In the genomic region with DNA sequence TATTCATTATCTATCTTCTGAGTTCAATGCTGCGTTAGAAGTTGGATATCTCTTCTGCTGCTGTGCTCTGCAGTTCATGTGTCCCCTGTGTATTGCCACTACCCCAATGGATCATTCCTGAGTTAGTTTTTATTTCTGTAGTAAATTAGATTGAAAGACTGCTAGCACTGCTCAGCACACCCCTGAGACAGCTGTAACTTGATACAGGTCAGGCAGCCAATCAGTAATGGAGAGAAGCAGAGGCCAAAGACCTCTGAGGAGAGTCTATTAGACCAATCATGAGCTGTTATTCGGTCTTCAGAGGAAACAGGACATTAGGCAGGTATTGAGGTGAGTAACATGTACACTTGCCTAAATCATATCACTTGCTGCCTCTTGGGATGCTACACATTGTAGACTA, we compare ENCODE assay signal across 28 mouse cellular contexts.
A peak's percentile ranks its signal among the peaks of the same experiment; 100 is the strongest.
DNase-seq lines count a peak whose midpoint lies in the region; ATAC-seq and TF ChIP-seq lines count a peak whose summit lies in the region.
"Had no signal": no experiment of that assay in that cellular context is flagged by ENCODE, and none has a peak within 500 bp of the region (broad histone marks: within the 10 kb centered on the region; RNA-seq: fewer than 3 reads in every experiment).

No protein-coding gene starts in this region.

- H3K4me3 ChIP-seq in kidney, postnatal 0 days (replicated peaks; ENCODE audit: low read depth, low read length), result no peak overlapping the region
- H3K4me3 ChIP-seq: embryonic facial prominence, embryonic 12.5 days; embryonic facial prominence, embryonic 15.5 days; heart, adult 2 months; heart, embryonic 10.5 days; heart, embryonic 13.5 days had no signal

- 25% methylated on average over 2 of the region's 2 CpGs for WGBS in kidney, postnatal 0 days

- H3K27me3 ChIP-seq in kidney, postnatal 0 days (ENCODE audit: insufficient read depth, low read length), result no peaks in the 10 kb centered on the region
- H3K27me3 ChIP-seq: CH12.LX; embryonic facial prominence, embryonic 12.5 days; embryonic facial prominence, embryonic 15.5 days; heart, embryonic 13.5 days; Patski had no signal

- H3K36me3 ChIP-seq in kidney, postnatal 0 days (ENCODE audit: insufficient read depth, low read length), result no peaks in the 10 kb centered on the region
- H3K36me3 ChIP-seq: embryonic facial prominence, embryonic 12.5 days; embryonic facial prominence, embryonic 15.5 days; G1E; heart, embryonic 10.5 days; heart, embryonic 13.5 days had no signal

- peak; percentile 2 for DNase-seq in embryo, embryonic 11 days
- DNase-seq in embryo, embryonic 9.5 days (ENCODE audit: extremely low spot score), result no peak
- DNase-seq in kidney, postnatal 0 days (ENCODE audit: low spot score), result peak; percentile 4
- no peak for DNase-seq in kidney, postnatal 4 days
- peak; percentile 0 for DNase-seq in forelimb bud, embryonic 11.5 days (ENCODE audit: low read depth, low spot score)
- no peak for DNase-seq in layer of hippocampus, postnatal 25 days (ENCODE audit: extremely low spot score in 1 of 2, low spot score in 1 of 2)
- DNase-seq: adrenal gland, postnatal 10 days; adrenal gland, postnatal 36 days; B cell, adult 2 months; cerebellum, adult 18-20 months; cerebellum, adult 9-10 months; cerebellum, postnatal 14 days; forebrain, postnatal 0 days; gastrocnemius, postnatal 36 days; heart, adult 2 months; heart, postnatal 14 days; heart, postnatal 4 days had no signal

- ATAC-seq in kidney, postnatal 0 days (replicated peaks; ENCODE audit: low FRiP score, low read depth), result no peak
- ATAC-seq: forebrain, embryonic 14.5 days; forebrain, postnatal 0 days; hindbrain, postnatal 0 days; inflammation-experienced regulatory T-cells, adult 6 months; Patski had no signal

- H3K27ac ChIP-seq in kidney, postnatal 0 days, result no peak overlapping the region
- H3K27ac ChIP-seq: embryonic facial prominence, embryonic 12.5 days; embryonic facial prominence, embryonic 15.5 days; heart, adult 2 months; heart, embryonic 10.5 days; heart, embryonic 13.5 days; hindbrain, embryonic 14.5 days; hindbrain, postnatal 0 days had no signal

- TF ChIP-seq CTCF in kidney, postnatal 0 days (IDR thresholded peaks at IDR 0.05; ENCODE audit: low read depth), result no peak

- H3K9ac ChIP-seq in kidney, postnatal 0 days (ENCODE audit: low read depth, low read length), result no peak overlapping the region
- H3K9ac ChIP-seq: embryonic facial prominence, embryonic 12.5 days; embryonic facial prominence, embryonic 15.5 days; forebrain, postnatal 0 days; heart, embryonic 13.5 days; hindbrain, embryonic 14.5 days had no signal

- H3K9me3 ChIP-seq in kidney, postnatal 0 days (replicated peaks; ENCODE audit: low read length), result no peaks in the 10 kb centered on the region
- H3K9me3 ChIP-seq: embryonic facial prominence, embryonic 12.5 days; embryonic facial prominence, embryonic 15.5 days; G1E; heart, embryonic 10.5 days; heart, embryonic 13.5 days had no signal

- no peak overlapping the region for H3K4me2 ChIP-seq in kidney, postnatal 0 days (ENCODE audit: low read length)
- H3K4me2 ChIP-seq: embryonic facial prominence, embryonic 12.5 days; embryonic facial prominence, embryonic 15.5 days; heart, embryonic 13.5 days; hindbrain, embryonic 14.5 days had no signal

- no peaks in the 10 kb centered on the region for H3K4me1 ChIP-seq in kidney, postnatal 0 days (replicated peaks; ENCODE audit: insufficient read depth, low read length)
- H3K4me1 ChIP-seq: embryonic facial prominence, embryonic 12.5 days; embryonic facial prominence, embryonic 15.5 days; heart, embryonic 10.5 days; heart, embryonic 13.5 days had no signal

Comparison
In these comparisons a context has a peak if more than half of its experiments do, and no peak if none do; other contexts are left out.
1. DNase-seq: peak in embryo, embryonic 11 days (single experiment), kidney, postnatal 0 days (single experiment) and forelimb bud, embryonic 11.5 days (single experiment); none in embryo, embryonic 9.5 days (single experiment), kidney, postnatal 4 days (0 of 2) and layer of hippocampus, postnatal 25 days (0 of 2).